Mouse (Mus musculus) lung, postnatal 0 days (tissue): ENCODE data around the gene Cap2. TPM values are rescaled to one million over a fixed set of nuclear protein-coding genes. Genes with fewer than 3 reads are reported as not detected.

Source experiments
- ATAC-seq: fragments of 200-750 bp; cut with Nextera tagmentation; 2 replicates; pipeline ENCODE4 v1.8.0; 2017; ENCODE audit warnings: moderate library complexity
- DNase-seq: peaks from one replicate; pipeline ENCODE4 v3.0.0-alpha.2; 2016; ENCODE audit warnings: low spot score
- H3K27ac ChIP-seq: fragments of 300-500 bp; sonication (generic); 2 replicates; pipeline ENCODE4 v1.5.1; 2014; ENCODE audit warnings: antibody characterized with exemption, mild to moderate bottlenecking, low read length, mixed read lengths
- H3K27me3 ChIP-seq: fragments of 300-500 bp; sonication (generic); replicated peaks from 2 replicates; pipeline ENCODE4 v1.6.1; 2014; ENCODE audit warnings: low read length, mixed read lengths; ENCODE audit not compliant: insufficient read depth
- H3K36me3 ChIP-seq: fragments of 300-500 bp; sonication (generic); 2 replicates; pipeline ENCODE4 v1.6.1; 2014; ENCODE audit warnings: low read length, mixed read lengths; ENCODE audit not compliant: insufficient read depth
- H3K4me1 ChIP-seq: fragments of 300-500 bp; sonication (generic); 2 replicates; pipeline ENCODE4 v1.6.1; 2014; ENCODE audit warnings: antibody characterized with exemption, low read depth, low read length, mixed read lengths; ENCODE audit not compliant: insufficient read depth
- H3K4me2 ChIP-seq: fragments of 300-500 bp; sonication (generic); replicated peaks from 2 replicates; pipeline ENCODE4 v1.6.1; 2014; ENCODE audit warnings: low read depth, mild to moderate bottlenecking, low read length, moderate library complexity, mixed read lengths
- H3K4me3 ChIP-seq: fragments of 300-500 bp; sonication (generic); 2 replicates; pipeline ENCODE4 v1.5.1; 2014; ENCODE audit warnings: low read depth, low read length
- H3K9ac ChIP-seq: fragments of 300-500 bp; sonication (generic); replicated peaks from 2 replicates; pipeline ENCODE4 v1.6.1; 2014; ENCODE audit warnings: low read depth, mild to moderate bottlenecking
- H3K9me3 ChIP-seq: fragments of 300-500 bp; sonication (generic); 2 replicates; pipeline ENCODE4 v1.6.1; 2016; ENCODE audit warnings: low read length, mixed read lengths
- CTCF ChIP-seq: IDR thresholded peaks from 2 replicates; pipeline ENCODE4 v1.5.1; 2016; ENCODE audit warnings: antibody characterized with exemption, mild to moderate bottlenecking
- EP300 ChIP-seq: IDR thresholded peaks from 2 replicates; pipeline ENCODE4 v1.6.1; 2016; ENCODE audit warnings: antibody characterized with exemption, mild to moderate bottlenecking, control low read depth
- WGBS: fragments of 180-500 bp; shearing (Covaris S2); extraction: QIAGEN DNeasy Blood & Tissue Kit; methylation state at CpG from one replicate; pipeline ENCODE4 v1.1.7; 2014; 5-methylcytosine and 5-hydroxymethylcytosine counted together
- polyA plus RNA-seq: library from polyadenylated mRNA; unstranded; fragments of >200 nt; fragmentation: Nextera tagmentation; extraction: Ambion mirVana; gene quantifications from 2 replicates; pipeline ENCODE4 v1.2.1, GENCODE M21; 2015

Cap2 gene
- polyA plus RNA-seq, 1 experiment from 2014 or later, result 5.8 TPM

DNA sequence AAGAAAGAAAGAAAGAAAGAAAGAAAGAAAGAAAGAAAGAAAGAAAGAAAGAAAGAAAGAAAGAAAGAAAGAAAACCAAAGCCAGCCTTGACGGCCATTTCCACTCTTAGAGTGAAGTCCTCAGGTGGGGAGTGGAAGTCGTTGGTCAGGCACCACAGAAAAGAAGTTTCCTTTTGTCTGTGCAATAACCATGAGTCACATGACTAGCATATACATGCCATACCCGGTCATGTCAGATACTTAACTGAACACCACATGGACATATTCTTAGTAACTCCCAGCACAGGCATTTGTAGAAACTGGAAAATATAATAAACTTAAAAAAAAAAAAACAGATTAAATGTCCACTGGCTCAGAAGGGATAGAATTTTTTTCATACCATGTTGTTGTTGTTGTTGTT is 16.0 kb upstream of the Cap2 start:
- H3K27ac ChIP-seq, result no peak overlapping the region
- H3K9ac ChIP-seq, result no peak overlapping the region
- H3K4me1 ChIP-seq, result no peaks in the 10 kb centered on the region
- no peaks in the 10 kb centered on the region for H3K27me3 ChIP-seq
- no peak overlapping the region for H3K4me2 ChIP-seq
- ATAC-seq (no peak), DNase-seq (no peak)
- WGBS, result 67% methylated on average over 3 of the region's 3 CpGs
- no peaks in the 10 kb centered on the region for H3K36me3 ChIP-seq
- H3K4me3 ChIP-seq, result no peak overlapping the region
- TF ChIP-seq EP300 (no peak), CTCF (no peak)
- H3K9me3 ChIP-seq, result no peaks in the 10 kb centered on the region

DNA sequence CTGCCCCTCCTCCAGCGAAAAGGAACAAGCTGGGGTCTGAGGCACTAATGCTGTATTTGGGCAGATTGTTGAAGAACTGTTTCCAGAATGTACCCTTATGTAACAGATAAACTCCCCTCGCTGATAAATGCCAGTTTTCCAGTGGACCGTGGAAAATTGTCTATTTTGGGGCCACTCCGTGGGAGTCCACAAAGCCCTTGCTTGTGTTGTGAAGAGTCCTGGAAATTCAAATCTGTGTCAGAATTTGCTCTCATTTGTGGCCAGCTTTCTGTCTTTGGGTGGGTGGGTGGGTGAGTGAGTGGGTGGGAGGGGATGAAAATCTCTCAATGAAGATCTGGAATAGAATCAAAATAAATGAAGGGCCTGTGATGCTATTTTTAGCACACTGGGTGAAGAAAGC is 13.5 kb upstream of the Cap2 start:
- ATAC-seq, result no peak
- DNase-seq, result no peak
- TF ChIP-seq CTCF (no peak), EP300 (no peak)

DNA sequence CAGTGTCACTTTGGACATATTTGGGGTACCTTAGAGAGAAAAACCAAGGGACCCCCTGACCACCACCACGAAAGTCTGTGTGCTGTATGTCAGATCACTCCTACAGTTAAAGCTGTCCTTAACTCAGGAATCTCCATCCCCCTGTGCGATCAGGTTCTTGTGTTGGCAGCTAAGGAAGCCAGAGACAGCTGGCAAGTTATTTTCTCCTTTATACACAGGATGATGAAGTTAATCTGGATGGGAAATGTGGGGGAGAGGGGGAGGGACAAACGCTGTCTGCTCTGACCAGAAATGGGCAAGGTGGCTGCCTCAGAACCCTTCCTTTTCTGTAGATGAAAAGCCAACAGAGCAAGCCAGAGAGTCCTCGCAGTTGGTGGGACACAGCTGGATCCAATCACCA is 11.0 kb upstream of the Cap2 start:
- H3K36me3 ChIP-seq, result no peaks in the 10 kb centered on the region
- H3K4me2 ChIP-seq, result no peak overlapping the region
- TF ChIP-seq EP300 (no peak), CTCF (no peak)
- H3K9ac ChIP-seq, result no peak overlapping the region
- H3K4me1 ChIP-seq, result no peaks in the 10 kb centered on the region
- 31% methylated on average over 4 of the region's 4 CpGs for WGBS
- no peaks in the 10 kb centered on the region for H3K9me3 ChIP-seq
- H3K27me3 ChIP-seq, result no peaks in the 10 kb centered on the region
- no peak for ATAC-seq
- DNase-seq, result no peak
- H3K4me3 ChIP-seq, result no peak overlapping the region
- no peak overlapping the region for H3K27ac ChIP-seq

More for the DNA sequence above, 13.5 kb upstream of the Cap2 start:
- H3K9me3 ChIP-seq, result no peaks in the 10 kb centered on the region
- whole genome bisulfite sequencing, result 65% methylated on average over 4 of the region's 4 CpGs
- no peaks in the 10 kb centered on the region for H3K36me3 ChIP-seq
- H3K4me3 ChIP-seq, result no peak overlapping the region
- H3K4me1 ChIP-seq, result no peaks in the 10 kb centered on the region
- no peaks in the 10 kb centered on the region for H3K27me3 ChIP-seq
- no peak overlapping the region for H3K9ac ChIP-seq
- no peak overlapping the region for H3K4me2 ChIP-seq
- H3K27ac ChIP-seq, result no peak overlapping the region

DNA sequence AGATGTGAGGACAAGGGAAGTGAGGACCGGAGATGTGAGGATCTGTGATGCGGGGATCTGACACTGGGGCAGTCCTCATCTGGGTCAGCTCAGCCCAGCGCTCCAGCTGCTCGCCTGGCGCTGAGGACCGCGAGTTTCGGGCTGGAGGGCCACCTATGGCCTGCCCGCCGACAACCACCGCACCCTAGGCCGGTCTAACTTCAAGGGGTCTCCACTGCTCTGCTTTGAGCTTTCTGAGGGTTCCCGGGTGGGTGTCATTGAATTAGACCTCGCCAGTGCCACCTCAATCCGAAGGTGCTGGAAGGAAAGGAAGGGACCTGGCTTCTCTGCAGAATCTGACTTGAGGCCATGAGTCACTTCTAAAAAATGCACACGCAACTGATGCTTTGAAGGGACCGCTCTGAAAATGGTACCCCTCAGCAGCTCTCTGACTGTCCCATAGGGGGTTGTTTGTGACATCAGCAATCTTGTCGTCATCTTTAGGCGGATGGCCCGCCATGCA is 793 bp downstream of the Cap2 start:
- ATAC-seq (peak; percentile 74), DNase-seq (peak; percentile 55)
- TF ChIP-seq EP300 (no peak), CTCF (no peak)
- H3K4me1 ChIP-seq, result no peaks in the 10 kb centered on the region
- no peaks in the 10 kb centered on the region for H3K27me3 ChIP-seq
- no peak overlapping the region for H3K27ac ChIP-seq
- H3K4me3 ChIP-seq, result peak overlapping the region; percentile 45
- peak overlapping the region; percentile 78 for H3K4me2 ChIP-seq
- 7% methylated on average over 17 of the region's 20 CpGs for WGBS
- no peaks in the 10 kb centered on the region for H3K36me3 ChIP-seq
- no peaks in the 10 kb centered on the region for H3K9me3 ChIP-seq
- no peak overlapping the region for H3K9ac ChIP-seq

DNA sequence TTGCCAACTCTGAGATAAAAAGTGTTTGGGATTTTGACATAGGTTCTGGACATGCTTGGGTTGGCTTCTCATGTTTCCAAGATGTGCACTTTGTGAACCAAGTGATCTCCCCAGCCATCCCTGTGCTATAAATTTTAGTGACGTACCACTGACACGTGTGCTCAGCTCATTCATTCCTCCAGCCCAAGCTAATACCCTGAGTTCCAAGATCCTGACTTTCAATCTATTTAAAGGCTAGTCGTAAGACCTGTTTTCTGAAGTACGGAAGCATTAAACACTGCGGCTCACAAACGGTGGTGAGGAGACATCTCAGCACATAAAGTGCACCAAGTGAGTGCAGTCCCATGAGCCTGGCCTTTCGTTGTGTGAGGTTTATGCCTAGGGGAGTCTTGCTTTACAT is 6.3 kb downstream of the Cap2 start:
- H3K4me3 ChIP-seq, result no peak overlapping the region
- H3K4me1 ChIP-seq, result no peaks in the 10 kb centered on the region
- 63% methylated on average over 7 of the region's 7 CpGs for WGBS
- H3K27ac ChIP-seq, result no peak overlapping the region
- no peaks in the 10 kb centered on the region for H3K9me3 ChIP-seq
- DNase-seq (peak; percentile 44), ATAC-seq (peak; percentile 52; the same call in 1 of the 2 replicates)
- TF ChIP-seq CTCF (no peak), EP300 (no peak)
- H3K4me2 ChIP-seq, result no peak overlapping the region
- H3K36me3 ChIP-seq, result no peaks in the 10 kb centered on the region
- H3K27me3 ChIP-seq, result no peaks in the 10 kb centered on the region
- H3K9ac ChIP-seq, result no peak overlapping the region

DNA sequence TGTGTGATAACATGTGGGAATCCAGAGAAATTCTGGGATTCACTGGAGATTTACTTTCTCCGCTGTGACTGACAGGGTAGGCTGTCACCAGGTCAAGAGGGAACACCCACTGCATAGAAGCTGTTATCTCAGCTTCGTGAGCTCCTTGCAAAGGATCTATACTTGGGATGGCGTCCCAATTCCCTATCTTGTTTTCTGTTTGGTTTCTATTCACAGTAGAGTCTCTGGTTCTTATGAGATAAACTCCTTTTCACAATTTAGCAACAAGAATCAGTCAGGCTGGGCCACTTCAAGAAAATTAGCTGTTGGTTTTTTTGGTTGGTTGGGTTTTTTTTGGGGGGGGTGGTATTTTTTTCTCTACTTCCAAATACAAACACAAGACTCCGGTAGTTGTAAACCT is 7.2 kb downstream of the Cap2 start:
- H3K27me3 ChIP-seq, result no peaks in the 10 kb centered on the region
- no peak overlapping the region for H3K4me2 ChIP-seq
- H3K27ac ChIP-seq, result no peak overlapping the region
- H3K9ac ChIP-seq, result no peak overlapping the region
- TF ChIP-seq EP300, result no peak
- TF ChIP-seq CTCF, result no peak
- ATAC-seq, result no peak
- H3K36me3 ChIP-seq, result no peaks in the 10 kb centered on the region
- no peak overlapping the region for H3K4me3 ChIP-seq
- no peaks in the 10 kb centered on the region for H3K9me3 ChIP-seq
- DNase-seq, result no peak
- 66% methylated on average over 4 of the region's 4 CpGs for WGBS
- no peaks in the 10 kb centered on the region for H3K4me1 ChIP-seq

DNA sequence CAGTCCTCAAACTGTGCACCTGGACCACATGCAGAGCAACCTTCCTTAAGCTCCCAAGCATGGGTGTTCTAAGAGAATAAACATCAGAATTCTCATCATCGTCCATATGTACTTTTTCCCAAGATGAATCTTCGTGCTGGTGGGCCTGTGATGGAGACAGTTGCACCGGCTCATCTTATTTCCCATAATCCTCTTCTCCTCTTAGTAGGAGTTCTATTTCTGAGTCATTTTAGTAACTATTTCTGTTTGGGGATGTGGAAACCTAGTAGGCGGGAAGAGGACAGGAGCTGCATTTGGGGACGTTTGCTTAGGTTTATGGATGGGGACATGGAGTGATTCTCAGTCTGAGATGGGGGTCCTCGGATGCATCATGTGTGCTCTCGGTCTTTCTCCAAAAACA is 8.8 kb downstream of the Cap2 start:
- no peaks in the 10 kb centered on the region for H3K4me1 ChIP-seq
- no peak for TF ChIP-seq EP300
- no peak for TF ChIP-seq CTCF
- H3K4me3 ChIP-seq, result no peak overlapping the region
- no peaks in the 10 kb centered on the region for H3K36me3 ChIP-seq
- no peaks in the 10 kb centered on the region for H3K27me3 ChIP-seq
- H3K27ac ChIP-seq, result no peak overlapping the region
- ATAC-seq, result no peak
- WGBS, result 90% methylated on average over 7 of the region's 7 CpGs
- H3K4me2 ChIP-seq, result no peak overlapping the region
- no peak for DNase-seq
- no peak overlapping the region for H3K9ac ChIP-seq
- H3K9me3 ChIP-seq, result no peaks in the 10 kb centered on the region
